Mouse (Mus musculus) cerebellum, adult 9-10 months (tissue): ENCODE results near the gene Asb15.

Source experiments
- DNase-seq: peaks from one replicate; pipeline ENCODE4 v3.0.0; 2022

Asb15 gene

GRCm38 (mm10) chr6:24568963-24569362 lies 41.0 kb downstream of the Asb15 start:
- DNase-seq = no peak

DNA sequence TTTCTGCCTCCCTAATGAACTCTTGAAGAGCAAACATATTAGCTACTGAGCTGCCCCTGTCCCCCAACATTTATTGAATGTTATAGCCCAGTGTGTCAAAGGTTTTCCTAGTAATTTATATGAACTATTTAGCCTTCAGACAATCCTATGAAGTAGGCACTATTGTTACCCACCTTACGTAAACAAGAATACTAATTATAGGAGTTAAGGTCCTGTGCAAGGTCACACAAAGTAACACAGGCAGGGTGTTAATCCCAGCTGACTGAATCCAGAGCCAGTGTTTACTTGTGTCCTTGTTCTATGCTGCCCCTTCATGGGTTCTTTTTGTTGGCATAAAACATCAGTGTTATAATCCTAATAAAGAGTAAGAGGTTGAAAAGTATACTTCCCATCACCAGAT lies 41.8 kb downstream of the Asb15 start:
- DNase-seq = no peak

- no peak for DNase-seq
Observed at GRCm38 (mm10) chr6:24570278-24570677, 42.3 kb downstream of the Asb15 start.

- no peak for DNase-seq
Observed at GRCm38 (mm10) chr6:24571126-24571525, 43.2 kb downstream of the Asb15 start.

DNA sequence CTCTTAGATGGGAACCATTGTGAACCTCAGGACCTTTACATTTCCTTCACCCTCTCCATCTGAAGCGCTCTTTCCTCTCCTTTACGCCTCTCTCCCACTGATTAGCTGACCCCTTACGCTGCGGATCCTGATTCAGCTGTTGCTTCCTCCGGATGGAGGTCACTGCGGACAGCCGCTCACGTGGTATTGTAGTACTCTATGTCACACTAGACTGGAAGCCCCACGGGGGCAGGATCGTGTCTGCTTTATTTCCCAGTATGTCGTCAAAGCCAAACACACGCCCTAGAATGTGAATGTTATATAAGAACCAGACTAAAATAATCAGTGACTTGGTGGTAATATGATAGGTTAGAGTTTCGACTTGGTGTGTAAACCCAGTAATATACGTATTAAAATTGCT lies 44.5 kb downstream of the Asb15 start:
- DNase-seq = no peak

GRCm38 (mm10) chr6:24573319-24573718 lies 45.4 kb downstream of the Asb15 start:
- no peak for DNase-seq

GRCm38 (mm10) chr6:24583456-24583855 lies 55.5 kb downstream of the Asb15 start:
- no peak for DNase-seq

DNA sequence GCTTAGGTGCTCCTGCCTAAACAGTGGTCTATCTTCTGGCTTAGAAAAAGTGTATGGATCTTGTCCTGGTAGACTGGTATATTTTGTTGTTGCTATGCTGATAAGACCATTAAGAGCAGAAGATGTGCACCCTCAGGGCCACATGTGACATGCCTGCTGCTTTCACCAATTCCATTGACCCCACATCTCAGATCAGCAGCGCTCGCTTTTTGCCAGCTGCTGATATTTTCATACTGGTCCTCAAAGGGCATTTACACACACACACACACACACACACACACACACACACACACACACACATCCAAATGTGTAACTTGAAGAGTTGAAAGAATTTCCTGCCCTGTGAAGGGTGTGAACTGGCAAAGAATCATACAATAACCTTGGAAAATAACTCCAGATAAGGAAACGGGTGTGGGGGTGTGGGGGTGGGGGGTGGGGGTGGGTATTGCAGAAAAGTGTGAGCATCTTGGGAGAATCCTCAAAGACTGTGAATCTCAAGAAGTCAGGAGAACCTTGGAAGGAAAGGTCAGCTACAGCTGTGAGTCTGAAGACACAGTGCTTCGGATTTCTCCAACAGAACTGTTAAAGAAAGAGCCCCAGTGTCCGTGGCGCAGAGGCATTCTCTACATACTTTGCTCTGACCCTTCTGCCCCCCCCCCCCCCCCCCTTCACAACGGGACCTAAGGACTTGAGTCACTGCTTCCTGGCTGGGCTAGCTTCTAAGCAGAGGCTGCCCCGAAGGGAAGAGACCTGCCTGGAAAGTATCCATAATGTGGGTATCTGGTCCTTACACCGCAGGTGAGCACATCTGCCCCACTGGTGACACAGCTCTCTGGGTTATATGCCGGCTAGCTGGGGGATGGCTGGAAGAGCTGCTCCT lies 57.7 kb downstream of the Asb15 start:
- no peak for DNase-seq

DNA sequence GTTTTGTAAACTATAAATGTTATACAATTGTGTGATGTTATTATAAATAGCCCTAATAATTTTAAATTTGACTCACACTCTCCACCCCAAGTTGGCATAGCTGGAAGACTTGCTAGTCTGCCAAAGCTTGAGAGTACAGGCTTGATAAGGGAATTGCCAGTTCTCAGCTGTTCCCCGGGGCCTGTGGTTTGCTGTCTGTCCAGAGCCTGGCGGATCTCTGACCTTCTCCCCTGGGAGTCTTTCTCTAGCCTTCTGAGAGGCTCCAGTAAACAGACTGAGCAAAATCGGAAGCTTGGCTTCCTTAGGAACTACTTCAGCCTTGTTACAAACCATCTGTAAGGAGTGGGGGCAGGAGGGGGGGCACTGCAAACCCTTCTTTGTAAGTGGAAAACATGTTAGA lies 58.9 kb downstream of the Asb15 start:
- DNase-seq = no peak

DNA sequence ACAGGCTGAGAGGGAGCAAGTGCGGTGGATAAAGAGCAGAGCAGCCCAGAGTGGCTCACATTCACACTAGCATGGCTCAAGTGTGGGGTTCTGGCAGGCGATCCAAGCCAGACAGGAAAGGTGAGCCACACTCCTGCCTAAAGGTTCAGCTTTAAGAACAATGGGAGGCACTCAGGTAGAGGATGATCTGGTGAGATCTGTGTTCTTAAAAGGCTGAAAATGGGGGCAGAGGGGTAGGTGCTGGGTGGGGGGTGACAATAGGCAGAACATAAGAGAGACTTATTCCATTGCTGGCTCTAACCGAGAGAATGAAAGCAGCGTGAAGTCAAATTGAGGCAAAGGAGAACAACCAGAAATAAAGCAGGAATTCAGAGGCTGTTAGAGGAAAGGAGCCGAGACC lies 62.3 kb downstream of the Asb15 start:
- no peak for DNase-seq

DNA sequence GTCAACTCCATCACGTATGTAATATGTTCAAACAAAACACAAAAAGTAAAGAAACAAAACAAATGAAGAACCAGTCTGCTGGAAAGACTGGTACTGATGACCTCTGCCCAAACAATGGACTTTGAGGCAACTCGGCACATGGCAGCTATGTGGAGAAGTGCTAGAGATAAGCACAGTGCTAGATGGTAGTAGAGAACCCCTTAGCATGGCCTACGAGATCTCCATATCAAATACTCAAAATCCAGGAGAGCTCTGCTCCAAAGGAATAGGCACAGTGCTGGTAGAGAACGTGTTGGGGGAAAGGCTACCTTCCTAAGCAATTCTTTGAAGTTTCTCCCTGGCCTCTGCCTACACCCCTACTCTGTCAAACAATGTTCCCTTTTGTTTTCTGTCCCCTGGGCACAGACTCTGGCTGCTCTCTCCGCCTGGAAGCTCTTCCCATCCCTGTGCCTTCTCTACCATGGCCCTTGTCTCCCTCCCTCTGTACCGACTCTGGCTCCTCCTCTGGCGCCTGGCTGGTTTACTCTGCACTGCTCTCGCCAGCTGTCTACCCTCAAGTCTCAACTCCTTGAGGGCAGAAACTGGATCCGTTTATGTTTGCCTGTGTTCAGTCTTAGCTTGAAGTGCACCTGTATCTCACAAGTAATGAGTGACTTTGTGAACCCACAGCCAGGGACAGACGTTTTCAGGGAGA lies 63.7 kb downstream of the Asb15 start:
- no peak for DNase-seq

DNA sequence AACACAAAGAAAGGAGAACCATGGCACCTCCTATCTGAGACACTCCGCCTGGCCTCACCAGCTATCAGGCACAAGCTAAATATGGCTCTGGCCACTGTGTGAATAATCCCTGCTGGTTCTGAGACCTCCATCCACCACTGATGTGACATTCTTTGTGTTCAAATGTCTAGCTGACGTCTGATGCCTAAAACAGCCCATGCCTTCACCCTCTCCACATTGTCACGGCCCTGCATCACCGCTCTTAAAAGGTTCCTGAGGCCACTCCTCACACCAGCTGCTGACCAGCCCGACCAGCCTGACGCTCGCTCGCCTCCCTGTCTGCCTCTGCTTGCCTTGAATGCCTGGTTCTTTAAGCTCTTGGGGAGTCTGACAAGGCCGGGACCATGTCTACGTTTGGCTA lies 69.6 kb downstream of the Asb15 start, which contains the start of gene Lmod2:
Lmod2 (plus strand) TSS at position 263 of the 400 bp plus-strand sequence.
- no peak for DNase-seq

DNA sequence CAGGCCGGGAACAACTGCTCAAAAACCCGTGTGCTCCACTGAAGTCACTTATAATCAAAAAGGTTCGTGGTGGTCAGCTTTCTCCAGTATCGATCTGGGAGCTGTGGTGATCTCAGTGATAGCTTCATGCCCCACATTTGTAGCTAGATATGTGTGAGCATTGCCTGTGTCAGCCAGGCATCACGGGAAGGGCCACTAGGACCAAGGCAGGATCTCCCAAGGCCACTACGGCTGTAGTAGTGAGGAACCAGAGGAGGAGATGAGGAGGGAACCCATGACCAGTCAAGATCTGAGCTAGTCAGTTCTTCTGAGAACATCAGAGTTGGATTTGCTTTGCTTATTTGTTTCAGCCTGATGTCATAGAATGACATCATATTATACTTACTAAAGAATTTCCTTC lies 71.2 kb downstream of the Asb15 start:
- DNase-seq = no peak

DNA sequence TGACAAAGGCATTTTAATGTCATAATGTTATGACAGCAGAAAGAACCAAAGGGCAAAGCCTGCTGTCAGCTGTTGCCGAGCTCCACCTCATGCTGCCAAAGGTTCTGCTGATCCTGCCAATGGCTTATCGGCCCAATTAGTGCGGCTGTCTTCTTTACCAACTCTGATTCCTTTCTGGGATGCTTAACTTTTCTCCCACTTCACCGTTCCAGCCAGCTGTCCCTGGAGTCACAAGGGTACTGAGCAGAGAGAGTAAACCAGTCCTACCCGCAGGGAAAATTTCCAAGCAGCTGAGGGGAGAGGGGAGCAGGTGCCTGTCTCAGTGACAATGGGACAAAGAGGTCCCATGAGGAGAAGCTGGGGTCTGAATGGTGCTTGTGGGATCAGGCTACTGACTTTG lies 71.7 kb downstream of the Asb15 start:
- DNase-seq = no peak

- no peak for DNase-seq
Observed at GRCm38 (mm10) chr6:24600134-24600533, 72.2 kb downstream of the Asb15 start.

GRCm38 (mm10) chr6:24600726-24601125 lies 72.8 kb downstream of the Asb15 start:
- DNase-seq = no peak

GRCm38 (mm10) chr6:24601668-24602067 lies 73.7 kb downstream of the Asb15 start:
- DNase-seq = no peak

GRCm38 (mm10) chr6:24602351-24602750 lies 74.4 kb downstream of the Asb15 start:
- DNase-seq = no peak

DNA sequence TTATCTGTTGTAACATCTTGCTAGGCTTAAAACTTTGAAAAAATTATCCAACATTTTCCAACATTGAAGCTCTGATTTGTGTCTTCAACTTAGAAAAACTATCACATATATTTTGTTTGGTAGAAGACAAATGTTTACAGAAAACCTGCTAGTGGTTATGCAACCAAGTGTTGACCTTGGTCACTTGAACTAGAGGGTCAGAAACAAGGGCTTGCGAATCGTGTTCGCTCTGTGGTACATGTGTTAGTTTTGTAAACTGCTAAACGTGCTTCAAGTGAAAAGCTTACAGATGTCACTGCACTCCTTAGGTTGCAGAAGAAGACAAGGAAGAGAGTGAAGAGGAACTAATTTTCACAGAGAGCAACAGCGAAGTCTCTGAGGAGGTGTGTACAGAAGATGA lies 75.0 kb downstream of the Asb15 start:
- no peak for DNase-seq

DNA sequence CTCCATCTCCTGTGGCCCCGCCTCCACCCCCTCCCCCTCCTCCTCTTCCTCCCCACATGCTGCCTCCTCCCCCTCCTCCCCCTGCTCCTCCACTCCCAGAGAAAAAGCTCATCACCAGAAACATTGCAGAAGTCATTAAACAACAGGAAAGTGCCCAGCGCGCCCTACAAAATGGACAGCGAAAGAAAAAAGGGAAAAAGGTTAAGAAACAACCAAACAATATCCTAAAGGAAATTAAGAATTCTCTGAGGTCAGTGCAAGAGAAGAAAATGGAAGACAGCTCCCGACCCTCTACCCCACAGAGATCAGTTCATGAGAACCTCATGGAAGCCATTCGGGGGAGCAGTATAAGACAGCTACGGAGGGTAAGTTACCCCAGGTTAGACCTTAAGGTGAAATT lies 76.3 kb downstream of the Asb15 start:
- no peak for DNase-seq

GRCm38 (mm10) chr6:24605631-24606030 lies 77.7 kb downstream of the Asb15 start:
- no peak for DNase-seq

GRCm38 (mm10) chr6:24606512-24606911 lies 78.6 kb downstream of the Asb15 start:
- DNase-seq = no peak

- no peak for DNase-seq
Observed at GRCm38 (mm10) chr6:24607531-24607930, 79.6 kb downstream of the Asb15 start.

- DNase-seq = no peak
Observed at GRCm38 (mm10) chr6:24608129-24608528, 80.2 kb downstream of the Asb15 start.
